Mouse (Mus musculus) limb, embryonic 14.5 days (tissue): ENCODE measurements at regions not wholly inside any gene's neighbourhood (a gene's known extent, or its start where the extent isn't known, plus 50 kb on each side); places are given as distances from the start of the nearest gene placed in this dataset.

Experiments
- ATAC-seq: fragments of 200-750 bp; cut with Nextera tagmentation; 2 replicates; pipeline ENCODE4 v1.8.0; 2017; ENCODE audit warnings: low read depth, moderate number of reproducible peaks, moderate TSS enrichment; ENCODE audit not compliant: low FRiP score
- DNase-seq: peaks from one replicate; pipeline ENCODE4 v3.0.0-alpha.2; 2015; ENCODE audit warnings: low spot score
- H3K27ac ChIP-seq: fragments of 300-500 bp; sonication (generic); replicated peaks from 2 replicates; pipeline ENCODE4 v1.5.1; 2014; ENCODE audit warnings: low read depth, mild to moderate bottlenecking, low read length, moderate library complexity, mixed read lengths
- H3K27me3 ChIP-seq: fragments of 300-500 bp; sonication (generic); 2 replicates; pipeline ENCODE4 v1.6.1; 2014; ENCODE audit warnings: low read length, mixed read lengths; ENCODE audit not compliant: control insufficient read depth, insufficient read depth
- H3K36me3 ChIP-seq: fragments of 300-500 bp; sonication (generic); 2 replicates; pipeline ENCODE4 v1.6.1; 2014; ENCODE audit warnings: mild to moderate bottlenecking, low read length, moderate library complexity, mixed read lengths; ENCODE audit not compliant: control insufficient read depth, insufficient read depth
- H3K4me1 ChIP-seq: fragments of 300-500 bp; sonication (generic); 2 replicates; pipeline ENCODE4 v1.6.1; 2014; ENCODE audit warnings: antibody characterized with exemption, low read length, mixed read lengths; ENCODE audit not compliant: control insufficient read depth, insufficient read depth
- H3K4me2 ChIP-seq: fragments of 300-500 bp; sonication (generic); replicated peaks from 2 replicates; pipeline ENCODE4 v1.6.1; 2014; ENCODE audit warnings: low read depth, mild to moderate bottlenecking, low read length, moderate library complexity; ENCODE audit not compliant: severe bottlenecking
- H3K4me3 ChIP-seq: fragments of 300-500 bp; sonication (generic); replicated peaks from 2 replicates; pipeline ENCODE4 v1.5.1; 2014; ENCODE audit warnings: low read length
- H3K9ac ChIP-seq: fragments of 300-500 bp; sonication (generic); 2 replicates; pipeline ENCODE4 v1.6.1; 2014; ENCODE audit warnings: mild to moderate bottlenecking, low read depth, low read length, moderate library complexity; ENCODE audit not compliant: severe bottlenecking
- H3K9me3 ChIP-seq: fragments of 300-500 bp; sonication (generic); 2 replicates; pipeline ENCODE4 v1.6.1; 2016; ENCODE audit warnings: low read length; ENCODE audit not compliant: control insufficient read depth
- POLR2A ChIP-seq: fragments of 200-500 bp; IDR thresholded peaks from 2 replicates; pipeline ENCODE4 v1.8.0; 2012; ENCODE audit warnings: inconsistent platforms, mild to moderate bottlenecking, moderate library complexity, borderline replicate concordance; ENCODE audit not compliant: insufficient read depth, insufficient read length; ENCODE audit errors: extremely low read depth
- WGBS: fragments of 180-500 bp; shearing (Covaris S2); extraction: QIAGEN DNeasy Blood & Tissue Kit; methylation state at CpG from one replicate; pipeline ENCODE4 v1.1.7; 2014; 5-methylcytosine and 5-hydroxymethylcytosine counted together

DNA sequence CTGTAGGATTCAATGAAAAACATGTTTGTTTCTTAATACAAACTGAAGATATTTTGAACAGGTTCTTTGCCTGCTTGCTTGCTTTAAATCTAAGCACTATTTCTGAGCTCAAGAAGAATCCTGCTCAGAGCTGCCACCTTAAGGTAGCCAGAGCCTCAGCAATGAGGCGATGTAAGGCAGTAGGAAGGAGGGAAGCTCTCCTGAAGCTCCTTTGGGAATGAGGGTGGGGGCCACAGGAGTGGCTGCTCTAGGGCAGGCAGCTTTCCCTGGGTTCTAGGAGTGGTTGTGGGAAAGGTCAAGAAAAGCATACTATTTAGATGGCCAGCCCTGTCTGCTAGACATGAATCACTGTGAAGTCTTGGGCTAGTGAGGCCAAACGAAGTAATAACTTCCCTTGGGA is 62.7 kb upstream of the Ugp2 start:
- Histone ChIP-seq H3K36me3 (no peaks in the 10 kb centered on the region), H3K27ac (no peak overlapping the region), H3K4me3 (no peak overlapping the region), H3K4me1 (no peaks in the 10 kb centered on the region), H3K9me3 (no peaks in the 10 kb centered on the region), H3K27me3 (no peaks in the 10 kb centered on the region), H3K9ac (no peak overlapping the region), H3K4me2 (no peak overlapping the region)
- DNase-seq (no peak), ATAC-seq (no peak)
- WGBS, result 27% methylated on average over 2 of the region's 2 CpGs
- no peak for TF ChIP-seq POLR2A

GRCm38 (mm10) chr11:21430021-21430420 is 59.0 kb upstream of the Ugp2 start:
- Histone ChIP-seq H3K27ac (no peak overlapping the region), H3K4me1 (no peaks in the 10 kb centered on the region), H3K9me3 (no peaks in the 10 kb centered on the region), H3K27me3 (no peaks in the 10 kb centered on the region), H3K9ac (no peak overlapping the region), H3K4me3 (no peak overlapping the region), H3K4me2 (no peak overlapping the region), H3K36me3 (no peaks in the 10 kb centered on the region)
- DNase-seq (no peak), ATAC-seq (no peak)
- 47% methylated on average over 1 of the region's 1 CpGs for WGBS
- TF ChIP-seq POLR2A, result no peak

DNA sequence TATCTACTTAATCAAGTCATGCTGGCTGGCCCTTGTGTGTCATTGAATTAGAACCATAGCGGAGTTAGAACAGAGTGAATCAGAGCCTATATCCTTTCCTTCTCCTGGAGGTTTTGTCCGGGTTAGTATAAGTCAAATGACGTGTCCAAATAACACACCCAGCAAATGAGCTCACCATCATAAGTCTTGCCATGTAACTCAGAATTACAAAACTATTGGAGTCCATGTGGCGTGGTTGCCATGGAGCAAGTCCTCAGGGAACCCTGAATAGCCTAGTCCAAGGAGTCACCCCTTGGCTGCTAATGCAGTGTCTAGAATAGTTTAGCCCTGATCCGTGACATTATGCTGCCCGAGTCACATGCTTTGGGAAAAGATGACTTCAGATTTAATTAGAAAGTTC is 57.7 kb upstream of the Ugp2 start:
- no peak; the same call in 1 of the 2 replicates for ATAC-seq
- no peaks in the 10 kb centered on the region for H3K9me3 ChIP-seq
- WGBS, result 72% methylated on average over 6 of the region's 6 CpGs
- no peak overlapping the region for H3K9ac ChIP-seq
- H3K4me2 ChIP-seq, result no peak overlapping the region
- H3K4me3 ChIP-seq, result no peak overlapping the region
- H3K27me3 ChIP-seq, result no peaks in the 10 kb centered on the region
- H3K27ac ChIP-seq, result no peak overlapping the region
- no peak for DNase-seq
- no peaks in the 10 kb centered on the region for H3K4me1 ChIP-seq
- H3K36me3 ChIP-seq, result no peaks in the 10 kb centered on the region
- no peak for TF ChIP-seq POLR2A

- 58% methylated on average over 3 of the region's 3 CpGs for WGBS
- no peak for ATAC-seq
These were observed 57.0 kb upstream of the Ugp2 start for GRCm38 (mm10) chr11:21428013-21428317.

GRCm38 (mm10) chr11:21427291-21428012 is 56.5 kb upstream of the Ugp2 start:
- Histone ChIP-seq H3K4me3 (no peak overlapping the region), H3K36me3 (no peaks in the 10 kb centered on the region), H3K27me3 (no peaks in the 10 kb centered on the region), H3K4me1 (no peaks in the 10 kb centered on the region), H3K9me3 (no peaks in the 10 kb centered on the region), H3K27ac (no peak overlapping the region), H3K4me2 (no peak overlapping the region), H3K9ac (no peak overlapping the region)
- DNase-seq (no peak), ATAC-seq (no peak)
- 65% methylated on average over 4 of the region's 4 CpGs for WGBS
- TF ChIP-seq POLR2A, result no peak

More at GRCm38 (mm10) chr11:21428013-21428317, 57.0 kb upstream of the Ugp2 start:
- Histone ChIP-seq H3K27ac (no peak overlapping the region), H3K4me1 (no peaks in the 10 kb centered on the region), H3K9me3 (no peaks in the 10 kb centered on the region), H3K36me3 (no peaks in the 10 kb centered on the region), H3K4me2 (no peak overlapping the region), H3K9ac (no peak overlapping the region), H3K27me3 (no peaks in the 10 kb centered on the region), H3K4me3 (no peak overlapping the region)
- TF ChIP-seq POLR2A, result no peak
- no peak for DNase-seq
